Mouse (Mus musculus): ENCODE data around the gene Tbx1. TPM values are rescaled to one million over a fixed set of nuclear protein-coding genes. Genes with fewer than 3 reads are reported as not detected.
A peak's percentile ranks its signal among the peaks of the same experiment; 100 is the strongest.

The Tbx1 gene
- 6.0 and 6.4 TPM in 2 replicates for polyA plus RNA-seq (2015; fragmentation: Nextera tagmentation; extraction: Ambion mirVana)

DNA sequence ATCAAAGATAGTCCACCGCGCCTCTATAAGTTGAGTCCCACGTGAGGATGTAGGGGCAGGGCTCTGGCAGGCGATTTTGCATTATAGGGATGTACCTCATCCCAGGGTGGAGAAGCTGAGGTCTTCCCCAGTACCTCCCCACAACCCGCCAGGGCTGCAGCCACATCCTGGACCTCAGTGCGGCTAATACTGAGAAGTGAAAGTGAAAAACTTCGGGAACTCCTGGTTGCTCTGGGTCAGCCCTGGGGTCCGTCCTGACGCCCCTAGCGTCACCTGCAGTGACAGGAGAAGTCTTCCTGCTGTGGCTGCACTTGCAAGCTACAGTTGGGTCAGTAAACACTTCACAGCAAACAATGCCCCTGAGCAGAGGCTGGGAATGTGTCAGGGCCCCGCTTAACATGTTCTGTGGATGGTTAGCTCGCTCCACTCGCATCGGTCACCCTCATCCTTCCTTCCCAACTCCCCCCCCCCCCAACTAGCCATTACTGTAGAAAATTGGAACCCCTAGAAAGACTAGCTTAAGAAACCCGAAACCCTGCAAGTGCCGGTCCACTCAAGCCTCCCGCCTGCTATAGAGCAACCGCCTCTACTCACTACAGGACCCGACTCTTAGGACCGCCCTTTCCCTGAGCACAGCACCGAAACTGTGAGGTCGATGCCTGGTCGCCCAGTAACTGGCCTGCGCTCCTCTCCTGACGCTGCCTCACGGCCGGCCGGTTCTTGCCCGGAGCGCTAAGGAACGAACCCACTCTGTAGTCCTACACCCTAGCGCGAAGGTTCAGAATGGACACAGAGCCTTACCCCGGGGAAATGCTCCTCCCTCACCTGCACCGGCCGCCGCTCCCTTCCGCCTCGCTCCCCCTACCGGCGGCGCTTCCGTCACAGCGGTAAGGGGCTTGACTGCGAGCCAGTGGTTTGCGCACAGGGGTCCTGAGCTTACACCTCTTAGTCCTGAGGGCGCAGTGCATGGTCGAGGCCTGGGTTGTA, at the start of gene Tbx1:
Gene Tbx1, minus strand, starts transcription at position 868 of the 987 bp plus-strand sequence.
- Histone ChIP-seq H3K9ac (peak within 1 kb of the TSS; percentile 17; the same call in 1 of the 2 replicates), H3K4me2 (peak within 1 kb of the TSS; percentile 51), H3K9me3 (no peaks in the 10 kb centered on the region), H3K4me3 (peak within 1 kb of the TSS; percentile 33), H3K36me3 (no peaks in the 10 kb centered on the region), H3K27ac (no peak within 1 kb of the TSS), H3K27me3 (peaks cover 87% of the 10 kb centered on the region), H3K4me1 (peaks cover 53% of the 10 kb centered on the region)
- WGBS = 8% methylated on average over 48 of the region's 48 CpGs
- ATAC-seq (ENCODE audit: insufficient number of reproducible peaks, low FRiP score, low TSS enrichment, low read depth) = no peak

DNA sequence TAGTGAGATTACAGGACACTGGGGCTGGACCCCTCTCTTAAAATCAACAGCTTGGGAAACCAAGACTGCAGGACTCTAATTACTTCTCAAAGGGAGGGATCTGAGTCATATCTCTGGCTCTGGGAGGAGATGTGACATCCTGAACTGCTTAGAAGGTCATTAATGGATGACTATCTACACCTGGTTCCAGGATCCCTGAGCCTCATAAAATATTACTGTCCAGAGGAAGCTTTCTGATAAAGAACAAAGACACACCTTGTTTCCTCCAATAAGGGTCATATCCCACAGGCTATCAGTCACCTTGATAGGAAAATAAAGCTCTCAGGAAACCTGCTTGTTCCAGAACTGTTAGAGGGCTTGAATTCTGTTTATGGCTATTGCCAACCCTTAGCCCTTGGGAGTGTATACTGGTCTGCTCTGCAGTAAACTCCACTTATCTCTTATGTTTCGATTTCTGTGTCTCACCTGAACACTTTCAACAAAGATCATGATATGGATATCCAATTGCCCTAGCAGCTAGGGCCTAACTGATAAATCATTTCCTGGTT, 49.0 kb upstream of the Tbx1 start:
- no peak overlapping the region for H3K9ac ChIP-seq
- H3K36me3 ChIP-seq = no peaks in the 10 kb centered on the region
- 86% methylated on average over 1 of the region's 1 CpGs for WGBS
- no peak overlapping the region for H3K27ac ChIP-seq
- no peaks in the 10 kb centered on the region for H3K27me3 ChIP-seq
- no peak overlapping the region for H3K4me3 ChIP-seq
- no peak for ATAC-seq (ENCODE audit: insufficient number of reproducible peaks, low FRiP score, low TSS enrichment, low read depth)
- peaks cover 16% of the 10 kb centered on the region for H3K4me1 ChIP-seq
- no peaks in the 10 kb centered on the region for H3K9me3 ChIP-seq
- no peak overlapping the region for H3K4me2 ChIP-seq

DNA sequence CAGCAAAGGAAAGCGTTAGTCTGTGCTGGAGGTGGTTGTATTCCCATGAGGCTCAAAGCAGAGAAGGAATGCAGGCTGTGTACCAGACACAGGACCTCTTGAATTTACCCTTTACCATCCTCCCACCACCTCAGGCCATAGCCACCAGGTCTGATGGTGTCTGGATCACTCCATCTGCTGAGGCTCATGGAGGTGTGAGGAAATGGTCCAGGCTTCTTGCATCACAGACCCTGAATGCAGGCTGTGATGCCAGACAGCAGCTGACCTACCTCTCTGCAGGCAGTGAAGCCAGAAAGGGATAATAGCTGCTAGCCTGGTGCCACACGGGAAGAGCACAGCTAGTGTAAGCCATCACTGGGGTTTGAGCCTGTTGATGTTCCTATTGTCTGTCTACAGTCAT, 47.9 kb upstream of the Tbx1 start:
- Histone ChIP-seq H3K9ac (no peak overlapping the region), H3K27me3 (no peaks in the 10 kb centered on the region), H3K9me3 (no peaks in the 10 kb centered on the region), H3K4me3 (no peak overlapping the region), H3K36me3 (no peaks in the 10 kb centered on the region), H3K4me1 (peaks cover 12% of the 10 kb centered on the region), H3K4me2 (no peak overlapping the region), H3K27ac (no peak overlapping the region)
- 34% methylated on average over 2 of the region's 2 CpGs for WGBS
- no peak for ATAC-seq (ENCODE audit: insufficient number of reproducible peaks, low FRiP score, low TSS enrichment, low read depth)

DNA sequence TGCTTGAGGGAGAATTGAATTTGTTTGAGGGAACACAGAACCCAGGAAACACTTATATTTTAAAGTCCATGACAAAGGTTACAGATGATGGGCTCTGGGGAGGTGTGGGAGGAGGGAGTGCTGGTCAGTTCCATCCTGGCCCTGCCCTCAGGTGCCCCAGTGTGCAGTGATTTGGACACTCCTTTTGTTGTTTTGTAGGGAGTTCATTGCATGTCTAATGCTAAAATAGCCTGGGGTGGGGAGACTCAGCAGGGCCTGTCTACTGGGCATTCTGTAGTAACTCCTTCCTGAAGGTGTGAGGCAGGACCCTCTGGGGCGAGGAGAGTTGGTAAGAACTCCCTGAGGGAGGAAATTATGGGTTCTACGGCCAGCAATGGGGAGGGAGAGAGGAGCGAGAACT, 46.3 kb upstream of the Tbx1 start:
- ATAC-seq (ENCODE audit: insufficient number of reproducible peaks, low FRiP score, low TSS enrichment, low read depth) = no peak
- 60% methylated on average over 3 of the region's 3 CpGs for WGBS
- no peak overlapping the region for H3K4me2 ChIP-seq
- no peaks in the 10 kb centered on the region for H3K9me3 ChIP-seq
- no peaks in the 10 kb centered on the region for H3K27me3 ChIP-seq
- H3K27ac ChIP-seq = no peak overlapping the region
- H3K9ac ChIP-seq = no peak overlapping the region
- H3K36me3 ChIP-seq = no peaks in the 10 kb centered on the region
- H3K4me3 ChIP-seq = no peak overlapping the region
- 0 out of 2 replicates have a peak, but pooled peaks cover 5% of the 10 kb centered on the region for H3K4me1 ChIP-seq

DNA sequence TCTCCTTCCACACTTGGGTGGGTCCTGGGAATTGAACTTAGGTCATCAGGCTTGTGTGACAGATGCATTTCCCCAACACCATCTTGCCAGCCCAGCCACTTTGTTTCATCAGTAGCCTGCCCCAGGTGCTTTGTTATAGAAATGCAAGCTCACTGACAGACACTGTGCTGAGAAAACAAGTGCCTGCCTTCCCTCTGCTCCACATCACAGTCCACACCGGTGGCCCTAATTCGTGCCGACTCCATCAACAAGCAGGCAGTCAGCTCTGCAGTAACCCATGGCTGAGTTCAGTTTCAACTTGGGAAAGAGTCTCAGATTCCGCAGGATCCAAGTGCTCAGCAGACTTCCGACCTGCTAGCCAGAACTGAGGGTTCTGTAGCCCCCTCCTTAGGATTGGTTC, 45.9 kb upstream of the Tbx1 start:
- no peak overlapping the region for H3K4me3 ChIP-seq
- 77% methylated on average over 5 of the region's 5 CpGs for WGBS
- no peaks in the 10 kb centered on the region for H3K9me3 ChIP-seq
- no peak overlapping the region for H3K9ac ChIP-seq
- ATAC-seq (ENCODE audit: insufficient number of reproducible peaks, low FRiP score, low TSS enrichment, low read depth) = no peak
- no peak overlapping the region for H3K4me2 ChIP-seq
- H3K36me3 ChIP-seq = no peaks in the 10 kb centered on the region
- H3K4me1 ChIP-seq = 0 out of 2 replicates have a peak, but pooled peaks cover 5% of the 10 kb centered on the region
- no peak overlapping the region for H3K27ac ChIP-seq
- H3K27me3 ChIP-seq = no peaks in the 10 kb centered on the region; the same call in 1 of the 2 replicates

DNA sequence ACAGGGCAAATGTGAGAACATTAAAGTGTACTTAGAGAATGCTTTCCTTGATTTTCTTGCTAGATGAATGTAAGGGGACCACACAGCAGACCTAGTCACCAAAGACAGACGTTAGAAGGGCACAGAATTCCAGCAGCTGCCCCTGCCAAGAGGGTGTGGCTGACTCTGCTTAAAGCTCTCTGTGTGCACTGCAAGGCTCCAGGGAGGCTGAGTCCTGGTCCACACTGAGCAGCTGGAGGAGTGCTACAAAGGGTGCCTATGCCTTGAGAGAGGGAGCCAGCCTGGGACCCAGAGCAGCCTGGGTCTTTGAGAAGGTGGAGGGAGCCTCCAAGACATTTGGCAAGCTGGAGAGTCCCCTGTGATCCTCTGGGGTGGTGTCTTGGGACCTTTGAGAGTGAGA, 42.9 kb upstream of the Tbx1 start:
- H3K9me3 ChIP-seq = no peaks in the 10 kb centered on the region
- no peak overlapping the region for H3K9ac ChIP-seq
- H3K36me3 ChIP-seq = no peaks in the 10 kb centered on the region
- H3K27ac ChIP-seq = peak overlapping the region; percentile 72
- H3K27me3 ChIP-seq = no peaks in the 10 kb centered on the region; the same call in 1 of the 2 replicates
- no peak overlapping the region for H3K4me2 ChIP-seq
- no peak overlapping the region for H3K4me3 ChIP-seq
- H3K4me1 ChIP-seq = peaks cover 26% of the 10 kb centered on the region
- ATAC-seq (ENCODE audit: insufficient number of reproducible peaks, low FRiP score, low TSS enrichment, low read depth) = peak; percentile 52; the same call in 1 of the 2 replicates
- 6% methylated on average over 1 of the region's 1 CpGs for WGBS

DNA sequence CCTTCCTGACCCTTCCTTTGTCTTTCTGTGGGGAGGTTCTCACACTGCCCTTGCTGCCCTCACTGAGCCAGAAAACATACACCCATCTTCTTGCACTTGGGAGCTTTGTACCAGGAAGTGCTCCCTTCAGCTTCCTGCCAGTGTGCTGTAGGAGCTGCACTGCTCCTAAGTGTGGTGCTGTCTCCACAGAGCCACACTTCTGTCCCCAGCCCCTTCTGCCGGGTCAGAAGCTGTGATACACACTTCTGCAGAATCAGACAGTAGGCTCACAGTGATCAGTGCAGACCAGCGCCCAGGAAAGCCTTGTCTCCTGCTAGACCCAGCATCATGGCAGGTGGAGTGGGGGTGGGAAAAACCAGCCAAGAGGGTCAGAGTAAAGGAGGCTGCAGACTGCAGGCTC, 42.3 kb upstream of the Tbx1 start:
- Histone ChIP-seq H3K27ac (peak overlapping the region; percentile 71), H3K4me1 (peaks cover 31% of the 10 kb centered on the region)
- no peak for ATAC-seq (ENCODE audit: insufficient number of reproducible peaks, low FRiP score, low TSS enrichment, low read depth)

DNA sequence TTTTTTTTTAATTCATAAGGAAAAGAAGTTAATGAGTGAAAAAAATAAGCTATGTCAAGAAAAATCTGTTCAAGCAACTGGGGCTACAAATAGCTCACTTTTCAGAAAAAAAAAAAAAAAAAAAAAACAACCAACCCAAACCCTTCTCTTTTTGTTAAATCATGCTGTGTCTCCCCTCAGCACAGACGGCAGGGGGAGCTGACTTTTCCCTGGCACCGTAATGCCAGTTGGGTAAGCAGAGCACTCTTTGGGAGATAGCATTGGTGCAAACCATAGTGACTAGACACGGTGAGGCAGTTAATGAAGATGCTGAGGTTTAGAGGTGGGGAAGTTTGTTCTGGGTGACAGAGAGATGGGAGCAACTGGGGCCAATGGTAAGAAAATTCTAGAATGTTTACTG, 41.6 kb upstream of the Tbx1 start:
- 58% methylated on average over 3 of the region's 3 CpGs for WGBS
- Histone ChIP-seq H3K36me3 (no peaks in the 10 kb centered on the region), H3K9me3 (no peaks in the 10 kb centered on the region), H3K27ac (no peak overlapping the region), H3K9ac (no peak overlapping the region), H3K4me3 (no peak overlapping the region), H3K4me2 (no peak overlapping the region), H3K4me1 (peaks cover 39% of the 10 kb centered on the region), H3K27me3 (no peaks in the 10 kb centered on the region; the same call in 1 of the 2 replicates)
- no peak for ATAC-seq (ENCODE audit: insufficient number of reproducible peaks, low FRiP score, low TSS enrichment, low read depth)

More for the DNA sequence above, 42.3 kb upstream of the Tbx1 start:
- Histone ChIP-seq H3K27me3 (no peaks in the 10 kb centered on the region; the same call in 1 of the 2 replicates), H3K4me2 (no peak overlapping the region), H3K9me3 (no peaks in the 10 kb centered on the region), H3K9ac (no peak overlapping the region), H3K36me3 (no peaks in the 10 kb centered on the region), H3K4me3 (no peak overlapping the region)
- 44% methylated on average over 2 of the region's 2 CpGs for WGBS

DNA sequence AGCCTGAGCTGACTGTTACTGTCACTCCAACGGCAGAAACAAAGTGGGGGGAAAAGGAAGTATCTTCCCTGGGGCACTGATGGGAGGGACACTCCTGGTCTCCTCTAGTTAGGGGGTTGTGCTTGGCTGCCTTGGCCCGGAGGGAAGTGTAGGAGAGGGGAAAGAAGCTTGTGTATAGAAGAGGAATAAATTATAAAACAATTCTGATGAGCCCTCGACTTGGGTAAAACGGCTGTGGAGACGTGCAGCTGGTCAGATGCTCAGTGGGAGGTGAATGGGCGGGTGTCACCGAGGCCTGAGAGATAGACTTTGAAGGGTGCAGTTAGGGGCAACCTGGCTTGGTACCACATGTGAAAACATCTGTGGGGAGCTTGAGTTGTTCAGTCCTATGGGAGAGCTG, 40.7 kb upstream of the Tbx1 start:
- WGBS = 51% methylated on average over 7 of the region's 7 CpGs
- Histone ChIP-seq H3K4me3 (no peak overlapping the region), H3K27me3 (no peaks in the 10 kb centered on the region; the same call in 1 of the 2 replicates), H3K27ac (no peak overlapping the region), H3K9me3 (no peaks in the 10 kb centered on the region), H3K4me2 (no peak overlapping the region), H3K9ac (no peak overlapping the region), H3K4me1 (peaks cover 48% of the 10 kb centered on the region), H3K36me3 (no peaks in the 10 kb centered on the region)
- ATAC-seq (ENCODE audit: insufficient number of reproducible peaks, low FRiP score, low TSS enrichment, low read depth) = no peak

DNA sequence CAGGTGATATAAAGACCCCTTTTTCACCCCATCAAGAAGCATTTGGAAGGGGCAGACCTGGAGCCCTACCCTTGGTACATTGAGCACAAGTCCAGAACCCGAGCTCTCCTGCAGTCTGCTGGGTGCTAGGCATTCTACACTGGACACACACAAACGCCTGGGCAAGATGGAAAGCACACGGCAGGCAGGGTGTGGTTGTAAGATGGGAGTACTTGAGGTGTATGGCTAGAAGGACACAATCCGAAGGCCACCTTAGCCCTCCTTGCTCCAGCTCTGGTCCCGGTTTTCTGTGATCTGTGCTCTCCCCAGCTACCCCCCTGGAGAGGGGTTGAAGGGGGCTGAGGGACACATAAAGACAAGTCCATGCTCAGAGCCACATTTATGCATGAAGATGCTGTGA, 39.8 kb upstream of the Tbx1 start:
- peak overlapping the region; percentile 48 for H3K27ac ChIP-seq
- peak overlapping the region; percentile 76 for H3K4me3 ChIP-seq
- 56% methylated on average over 5 of the region's 5 CpGs for WGBS
- peaks cover 55% of the 10 kb centered on the region for H3K4me1 ChIP-seq
- no peak for ATAC-seq (ENCODE audit: insufficient number of reproducible peaks, low FRiP score, low TSS enrichment, low read depth)
- peak overlapping the region; percentile 81 for H3K9ac ChIP-seq
- H3K9me3 ChIP-seq = no peaks in the 10 kb centered on the region
- H3K36me3 ChIP-seq = no peaks in the 10 kb centered on the region
- peaks cover 8% of the 10 kb centered on the region for H3K27me3 ChIP-seq
- peak overlapping the region; percentile 77 for H3K4me2 ChIP-seq

DNA sequence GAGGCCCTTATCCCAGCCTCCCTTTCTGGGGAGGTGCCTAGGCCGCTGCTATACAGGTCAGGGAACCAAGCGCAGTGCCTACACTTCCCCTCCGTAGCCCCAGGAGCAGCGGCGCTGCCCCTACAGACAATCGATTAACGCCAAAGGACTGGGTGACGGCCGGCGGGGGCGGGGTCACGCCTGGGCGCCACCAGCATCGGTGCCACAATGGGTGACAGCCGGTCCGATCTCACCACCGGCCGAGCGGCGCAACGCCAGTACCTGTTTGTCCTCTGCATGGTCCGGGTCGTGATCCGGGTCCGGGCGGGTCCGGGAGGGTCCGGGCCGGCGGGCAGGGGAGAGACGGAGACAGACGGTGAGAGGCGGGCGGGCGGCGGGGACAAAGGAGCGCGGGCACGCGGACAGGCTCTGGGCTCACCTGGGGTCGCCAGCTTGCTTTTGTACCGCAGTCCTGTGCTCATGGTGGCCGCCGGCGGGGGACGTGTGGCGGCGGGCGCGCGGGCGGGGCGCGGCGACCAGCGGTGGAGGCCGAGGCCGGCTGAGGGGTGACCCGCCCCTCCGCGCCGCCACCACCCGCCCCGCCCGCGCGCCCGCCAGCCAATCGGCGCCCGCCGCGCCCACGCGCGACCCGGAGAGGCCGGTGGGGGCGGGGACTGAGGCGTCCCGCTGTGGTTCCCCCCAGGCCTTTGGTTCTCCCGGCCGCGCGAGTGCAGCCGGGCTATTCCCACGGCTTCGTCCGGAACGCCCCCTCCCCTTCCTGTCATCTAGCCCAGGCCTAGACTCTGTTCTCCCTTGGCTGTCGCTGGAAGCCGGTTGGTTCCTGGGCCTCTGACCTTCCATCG, 39.1 kb upstream of the Tbx1 start, which contains the start of gene Sept5:
Gene Sept5, minus strand, starts transcription at position 565 of the 842 bp plus-strand sequence.
- peak; percentile 30; the same call in 1 of the 2 replicates for ATAC-seq (ENCODE audit: insufficient number of reproducible peaks, low FRiP score, low TSS enrichment, low read depth)
- WGBS = under 1% methylated on average over 87 of the region's 93 CpGs
- Histone ChIP-seq H3K4me2 (peak within 1 kb of the TSS; percentile 77), H3K36me3 (peaks cover 7% of the 10 kb centered on the region), H3K27me3 (peaks cover 15% of the 10 kb centered on the region), H3K4me1 (peaks cover 55% of the 10 kb centered on the region), H3K9me3 (no peaks in the 10 kb centered on the region), H3K27ac (peak within 1 kb of the TSS; percentile 71), H3K9ac (peak within 1 kb of the TSS; percentile 81), H3K4me3 (peak within 1 kb of the TSS; percentile 76)

All from limb, embryonic 15.5 days (tissue).